Comparison of ENCODE assay signal across 9 mouse cellular contexts in the genomic region with DNA sequence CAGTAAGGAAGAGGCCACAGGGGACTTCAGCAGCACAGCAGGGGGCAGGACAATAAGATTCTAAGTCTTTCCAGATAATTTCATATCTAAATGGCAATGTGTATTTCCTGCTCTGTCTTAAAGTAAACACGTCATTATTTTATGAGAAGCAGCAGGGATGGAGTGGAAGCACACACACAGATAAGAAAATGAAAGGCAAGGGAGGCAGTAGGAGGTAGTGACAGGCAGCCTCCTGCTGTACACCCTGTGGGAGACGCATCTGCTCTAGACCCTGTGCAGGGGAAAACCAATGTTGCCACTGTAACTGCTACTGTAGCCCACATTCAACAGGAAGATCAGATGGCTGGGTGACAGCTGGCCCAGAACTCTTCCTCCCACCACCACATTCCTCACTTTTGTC.
DNase-seq lines count a peak whose midpoint lies in the region; ATAC-seq and TF ChIP-seq lines count a peak whose summit lies in the region.
"Had no signal": no experiment of that assay in that cellular context is flagged by ENCODE, and none has a peak within 500 bp of the region (broad histone marks: within the 10 kb centered on the region; RNA-seq: fewer than 3 reads in every experiment).

No protein-coding gene starts in this region.

- WGBS in forebrain, embryonic 16.5 days, result 69% methylated on average over 2 of the region's 2 CpGs
- 75% methylated on average over 2 of the region's 2 CpGs for WGBS in forebrain, embryonic 14.5 days
- WGBS in lung, embryonic 14.5 days, result 38% methylated on average over 2 of the region's 2 CpGs
- 42% methylated on average over 2 of the region's 2 CpGs for WGBS in intestine, embryonic 16.5 days
- WGBS in stomach, embryonic 15.5 days, result 41% methylated on average over 2 of the region's 2 CpGs

- no peak overlapping the region for H3K4me3 ChIP-seq in forebrain, embryonic 16.5 days (replicated peaks; ENCODE audit: low read length)
- H3K4me3 ChIP-seq in forebrain, embryonic 14.5 days (ENCODE audit: low read depth, low read length), result no peak overlapping the region
- no peak overlapping the region for H3K4me3 ChIP-seq in lung, embryonic 14.5 days (ENCODE audit: low read depth, low read length)
- H3K4me3 ChIP-seq in intestine, embryonic 16.5 days (ENCODE audit: low read length), result no peak overlapping the region
- no peak overlapping the region for H3K4me3 ChIP-seq in stomach, embryonic 15.5 days (replicated peaks)

- no peak for DNase-seq in forebrain, embryonic 14.5 days (ENCODE audit: low spot score)
- DNase-seq in lung, embryonic 14.5 days, result no peak
- DNase-seq in lung, adult 18-20 months, result no peak
- DNase-seq in spleen, adult 18-20 months, result no peak
- DNase-seq in urinary bladder, postnatal 14 days (ENCODE audit: low spot score), result no peak
- DNase-seq: cerebellum, adult 8-10 months had no signal

- TF ChIP-seq CTCF in lung, embryonic 14.5 days (IDR thresholded peaks at IDR 0.05; ENCODE audit: low read depth), result no peak

- H3K9me3 ChIP-seq in forebrain, embryonic 16.5 days (ENCODE audit: control insufficient read depth, low read length), result no peaks in the 10 kb centered on the region
- H3K9me3 ChIP-seq in forebrain, embryonic 14.5 days (replicated peaks; ENCODE audit: control insufficient read depth, low read length), result no peaks in the 10 kb centered on the region
- H3K9me3 ChIP-seq in lung, embryonic 14.5 days (ENCODE audit: low read depth, low read length), result no peaks in the 10 kb centered on the region
- no peaks in the 10 kb centered on the region for H3K9me3 ChIP-seq in intestine, embryonic 16.5 days (ENCODE audit: control insufficient read depth, low read length)
- H3K9me3 ChIP-seq in stomach, embryonic 15.5 days, result no peaks in the 10 kb centered on the region

- no peak overlapping the region for H3K9ac ChIP-seq in forebrain, embryonic 16.5 days (replicated peaks; ENCODE audit: low read depth, low read length)
- H3K9ac ChIP-seq in forebrain, embryonic 14.5 days (ENCODE audit: low read length), result no peak overlapping the region
- H3K9ac ChIP-seq in lung, embryonic 14.5 days, result no peak overlapping the region
- H3K9ac ChIP-seq in intestine, embryonic 16.5 days (ENCODE audit: low read depth, low read length), result no peak overlapping the region
- no peak overlapping the region for H3K9ac ChIP-seq in stomach, embryonic 15.5 days

- no peaks in the 10 kb centered on the region for H3K36me3 ChIP-seq in forebrain, embryonic 16.5 days (ENCODE audit: control insufficient read depth, insufficient read depth)
- no peaks in the 10 kb centered on the region for H3K36me3 ChIP-seq in forebrain, embryonic 14.5 days (ENCODE audit: control insufficient read depth, insufficient read depth, low read length)
- no peaks in the 10 kb centered on the region for H3K36me3 ChIP-seq in lung, embryonic 14.5 days (ENCODE audit: insufficient read depth)
- no peaks in the 10 kb centered on the region for H3K36me3 ChIP-seq in intestine, embryonic 16.5 days (ENCODE audit: control insufficient read depth, insufficient read depth, low read length)
- H3K36me3 ChIP-seq in stomach, embryonic 15.5 days, result no peaks in the 10 kb centered on the region

- 0 out of 2 replicates have a peak, but pooled peaks have one; percentile 27 for ATAC-seq in forebrain, embryonic 16.5 days
- no peak for ATAC-seq in forebrain, embryonic 14.5 days
- peak; percentile 75 for ATAC-seq in lung, embryonic 14.5 days (ENCODE audit: insufficient read depth)
- ATAC-seq in intestine, embryonic 16.5 days, result peak; percentile 43
- 0 out of 2 replicates have a peak, but pooled peaks have one; percentile 35 for ATAC-seq in stomach, embryonic 15.5 days (ENCODE audit: insufficient read depth, low FRiP score, low read depth)

- H3K4me2 ChIP-seq in forebrain, embryonic 16.5 days (ENCODE audit: low read length), result no peak overlapping the region
- H3K4me2 ChIP-seq in forebrain, embryonic 14.5 days (ENCODE audit: low read length), result no peak overlapping the region
- H3K4me2 ChIP-seq in lung, embryonic 14.5 days, result no peak overlapping the region
- no peak overlapping the region for H3K4me2 ChIP-seq in intestine, embryonic 16.5 days (ENCODE audit: low read depth, low read length)
- no peak overlapping the region for H3K4me2 ChIP-seq in stomach, embryonic 15.5 days

- H3K27ac ChIP-seq in forebrain, embryonic 16.5 days (ENCODE audit: low read length), result no peak overlapping the region
- no peak overlapping the region for H3K27ac ChIP-seq in forebrain, embryonic 14.5 days (ENCODE audit: low read depth, low read length)
- H3K27ac ChIP-seq in lung, embryonic 14.5 days (ENCODE audit: low read depth), result peak overlapping the region; percentile 37; the same call in 1 of the 2 replicates
- H3K27ac ChIP-seq in intestine, embryonic 16.5 days (ENCODE audit: low read length), result no peak overlapping the region
- H3K27ac ChIP-seq in stomach, embryonic 15.5 days, result no peak overlapping the region

- H3K4me1 ChIP-seq in forebrain, embryonic 16.5 days (replicated peaks; ENCODE audit: control insufficient read depth, insufficient read depth, low read length), result peaks cover 8% of the 10 kb centered on the region; the same call in 1 of the 2 replicates
- H3K4me1 ChIP-seq in forebrain, embryonic 14.5 days (ENCODE audit: control insufficient read depth, insufficient read depth, low read length), result peaks cover 6% of the 10 kb centered on the region; the same call in 1 of the 2 replicates
- H3K4me1 ChIP-seq in lung, embryonic 14.5 days (ENCODE audit: insufficient read depth), result peaks cover 7% of the 10 kb centered on the region
- H3K4me1 ChIP-seq in intestine, embryonic 16.5 days (ENCODE audit: control insufficient read depth, insufficient read depth, low read length), result peaks cover 38% of the 10 kb centered on the region
- H3K4me1 ChIP-seq in stomach, embryonic 15.5 days, result peaks cover 7% of the 10 kb centered on the region

- no peaks in the 10 kb centered on the region for H3K27me3 ChIP-seq in forebrain, embryonic 16.5 days (replicated peaks; ENCODE audit: control insufficient read depth, insufficient read depth, low read length)
- H3K27me3 ChIP-seq in forebrain, embryonic 14.5 days (replicated peaks; ENCODE audit: control insufficient read depth, insufficient read depth, low read length), result no peaks in the 10 kb centered on the region
- H3K27me3 ChIP-seq in lung, embryonic 14.5 days (ENCODE audit: insufficient read depth, low read length), result no peaks in the 10 kb centered on the region
- H3K27me3 ChIP-seq in intestine, embryonic 16.5 days (replicated peaks; ENCODE audit: control insufficient read depth, insufficient read depth, low read length), result no peaks in the 10 kb centered on the region
- H3K27me3 ChIP-seq in stomach, embryonic 15.5 days (replicated peaks), result no peaks in the 10 kb centered on the region
